Mouse (Mus musculus): ENCODE measurements around the gene Mepe. TPM values are rescaled to one million over a fixed set of nuclear protein-coding genes. Genes with fewer than 3 reads are reported as not detected.

Gene Mepe
- not detected in 2 replicates for polyA plus RNA-seq (2021; fragmentation: Nextera tagmentation)
- long read RNA-seq, experiment 1: 0 reads
- long read RNA-seq, experiment 2: 0 reads

DNA sequence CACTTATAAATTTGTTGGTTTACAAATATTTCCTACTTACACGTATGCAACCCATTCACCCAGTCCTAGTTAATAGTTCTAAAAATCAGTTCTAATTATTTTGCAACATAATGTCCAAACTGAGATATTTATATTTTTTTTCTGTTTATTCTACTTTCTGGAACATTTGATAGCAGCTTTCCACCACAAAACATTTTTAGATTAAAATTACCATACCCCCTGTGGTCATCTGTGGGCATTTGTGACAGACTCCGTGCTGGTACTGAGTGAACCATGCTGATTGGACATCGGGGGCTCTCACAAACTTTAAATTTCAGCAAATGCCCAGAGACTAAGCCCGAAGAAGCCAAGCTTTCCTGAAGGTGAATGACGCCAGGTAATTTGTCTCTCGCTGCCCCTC lies at the start of gene Mepe:
Gene Mepe, plus strand, starts transcription at position 301 of the 400 bp plus-strand sequence.

DNA sequence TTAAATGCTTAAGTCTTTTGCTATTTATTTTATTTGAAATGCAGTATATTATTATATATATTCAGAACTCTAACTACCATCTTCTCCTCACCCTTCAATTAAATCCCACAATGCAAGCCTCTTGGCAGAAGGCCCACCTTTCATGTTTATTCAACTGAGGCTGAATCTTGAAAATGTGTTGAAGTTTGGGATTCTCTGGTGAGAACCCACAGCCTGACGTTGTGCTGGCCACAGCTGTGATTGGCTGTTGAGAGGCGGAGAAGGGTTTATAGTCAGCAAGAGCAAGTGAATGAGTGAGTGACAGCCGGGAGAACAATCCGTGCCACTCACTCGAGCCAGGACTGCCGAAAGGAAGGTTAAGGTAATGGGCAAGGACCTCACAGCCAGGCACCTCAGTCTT lies 26.1 kb upstream of the Mepe start, which contains the start of gene Ibsp:
Gene Ibsp, plus strand, starts transcription at position 178 of the 400 bp plus-strand sequence.

Other genes with a start within 250 kb of the Mepe start
- gene Gm17660, start 247.7 kb upstream of the Mepe start, polyA plus RNA-seq (2021; fragmentation: Nextera tagmentation): 0.45 TPM in 1 of 2 replicates, not detected in the other
- 1,285 and 1,368 TPM in 2 replicates for gene Sparcl1, start 211.6 kb upstream of the Mepe start, polyA plus RNA-seq (2021; fragmentation: Nextera tagmentation)
- gene Dspp, start 154.6 kb upstream of the Mepe start, polyA plus RNA-seq (2021; fragmentation: Nextera tagmentation): 0.04 TPM in 1 of 2 replicates, not detected in the other
- 2.6 and 2.9 TPM in 2 replicates for gene Dmp1, start 122.7 kb upstream of the Mepe start, polyA plus RNA-seq (2021; fragmentation: Nextera tagmentation)
- 0.10 TPM in 2 replicates for gene Ibsp, start 26.2 kb upstream of the Mepe start, polyA plus RNA-seq (2021; fragmentation: Nextera tagmentation)
- gene Spp1, start 109.8 kb downstream of the Mepe start, polyA plus RNA-seq (2021; fragmentation: Nextera tagmentation): 15.4 and 18.4 TPM in 2 replicates
- gene Pkd2, start 134.1 kb downstream of the Mepe start, polyA plus RNA-seq (2021; fragmentation: Nextera tagmentation): 2.2 and 5.0 TPM in 2 replicates
- gene BC005561, start 183.0 kb downstream of the Mepe start, polyA plus RNA-seq (2021; fragmentation: Nextera tagmentation): 0.87 and 2.7 TPM in 2 replicates

Data from left cerebral cortex, adult 6 months (tissue).